Mouse (Mus musculus) brain, embryonic 14.5 days (tissue): Measurements from ENCODE around the gene Krtap1-3. TPM values are rescaled to one million over a fixed set of nuclear protein-coding genes. Genes with fewer than 3 reads are reported as not detected.
"Not testable (repeated sequence)": the region's sequence is repeated elsewhere in the genome, so short reads cannot be mapped to it uniquely, and the experiment has no call there.

Source experiments
- DNase-seq: peaks from one replicate; pipeline ENCODE4 v3.0.0-alpha.2; 2011; ENCODE audit warnings: low read depth
- CTCF ChIP-seq: fragments of 200-500 bp; IDR thresholded peaks from 2 replicates; pipeline ENCODE4 v1.5.1; 2012; ENCODE audit warnings: inconsistent platforms, mild to moderate bottlenecking, moderate library complexity, borderline replicate concordance; ENCODE audit not compliant: insufficient read depth, insufficient read length; ENCODE audit errors: extremely low read depth
- POLR2A ChIP-seq: fragments of 200-500 bp; IDR thresholded peaks from 2 replicates; pipeline ENCODE4 v1.6.1; 2012; ENCODE audit warnings: mild to moderate bottlenecking, inconsistent platforms, borderline replicate concordance; ENCODE audit not compliant: poor library complexity, insufficient read depth, insufficient read length, severe bottlenecking; ENCODE audit errors: extremely low read depth
- polyA plus RNA-seq: library from polyadenylated mRNA; depleted of rRNA; stranded (reverse); fragments of >200 nt; gene quantifications from 2 replicates; pipeline ENCODE4 v1.2.3, GENCODE M21; 2012; rRNA removed

The Krtap1-3 gene
- polyA plus RNA-seq, result not detected in 2 replicates

GRCm38 (mm10) chr11:99590981-99591380, at the start of gene Krtap1-3:
Gene Krtap1-3 (minus strand): TSS chr11:99591339.
- DNase-seq, result no peak
- TF ChIP-seq CTCF (no peak), POLR2A (no peak)

- no peak for DNase-seq
- TF ChIP-seq CTCF, result no peak
These were observed 49.8 kb upstream of the Krtap1-3 start for GRCm38 (mm10) chr11:99640926-99641325.

GRCm38 (mm10) chr11:99637086-99637485, 45.9 kb upstream of the Krtap1-3 start:
- DNase-seq, result peak; percentile 16
- no peak for TF ChIP-seq CTCF
- no peak for TF ChIP-seq POLR2A

GRCm38 (mm10) chr11:99634653-99635134, 43.6 kb upstream of the Krtap1-3 start, which contains the start of gene Krtap4-2:
Gene Krtap4-2 (minus strand): TSS chr11:99635084.
- TF ChIP-seq CTCF (no peak), POLR2A (no peak)
- DNase-seq, result no peak

GRCm38 (mm10) chr11:99633293-99633692, 42.2 kb upstream of the Krtap1-3 start:
- TF ChIP-seq CTCF (no peak), POLR2A (no peak)
- no peak for DNase-seq

GRCm38 (mm10) chr11:99630890-99631289, 39.8 kb upstream of the Krtap1-3 start:
- TF ChIP-seq POLR2A, result no peak
- TF ChIP-seq CTCF, result no peak
- no peak for DNase-seq

GRCm38 (mm10) chr11:99628138-99628537, 37.0 kb upstream of the Krtap1-3 start, which contains the start of gene Krtap4-1:
Gene Krtap4-1 (minus strand): TSS chr11:99628238.
- no peak for TF ChIP-seq CTCF
- no peak for TF ChIP-seq POLR2A
- no peak for DNase-seq

- TF ChIP-seq POLR2A, result no peak
- TF ChIP-seq CTCF, result no peak
- DNase-seq, result no peak
These were observed 29.2 kb upstream of the Krtap1-3 start, which contains the start of gene Gm11562 for GRCm38 (mm10) chr11:99620335-99620734. Gene Gm11562 (minus strand): TSS chr11:99620435.

- no peak for DNase-seq
- TF ChIP-seq CTCF (no peak), POLR2A (no peak)
These were observed 23.7 kb upstream of the Krtap1-3 start, which contains the start of gene Krtap2-4 for GRCm38 (mm10) chr11:99614796-99615363. Gene Krtap2-4 (minus strand): TSS chr11:99614846.

- DNase-seq, result not testable (repeated sequence)
These were observed 18.9 kb upstream of the Krtap1-3 start, which contains the start of gene Gm11937 for GRCm38 (mm10) chr11:99610089-99610488. Gene Gm11937 (minus strand): TSS chr11:99610189.

- DNase-seq, result peak; percentile 12
- TF ChIP-seq CTCF (no peak), POLR2A (no peak)
These were observed 18.0 kb upstream of the Krtap1-3 start for GRCm38 (mm10) chr11:99609126-99609525.

- not testable (repeated sequence) for DNase-seq
These were observed 12.1 kb upstream of the Krtap1-3 start, which contains the start of gene Gm11938 for GRCm38 (mm10) chr11:99603208-99603607. Gene Gm11938 (minus strand): TSS chr11:99603308.

GRCm38 (mm10) chr11:99597742-99598141, 6.6 kb upstream of the Krtap1-3 start, which contains the start of gene Krtap9-3:
Gene Krtap9-3 (minus strand): TSS chr11:99598105.
- not testable (repeated sequence) for DNase-seq

GRCm38 (mm10) chr11:99585096-99585495, 6.0 kb downstream of the Krtap1-3 start:
- TF ChIP-seq POLR2A (no peak), CTCF (no peak)
- DNase-seq, result peak; percentile 22
